Mouse (Mus musculus) hindbrain, postnatal 0 days (tissue): ENCODE measurements around the gene Shisa2. TPM values are rescaled to one million over a fixed set of nuclear protein-coding genes. Genes with fewer than 3 reads are reported as not detected.
A peak's percentile ranks its signal among the peaks of the same experiment; 100 is the strongest.

Source experiments
- ATAC-seq: fragments of 200-750 bp; cut with Nextera tagmentation; 2 replicates; pipeline ENCODE4 v1.8.0; 2017; ENCODE audit warnings: mild to moderate bottlenecking, moderate TSS enrichment, moderate library complexity
- DNase-seq: peaks from one replicate; pipeline ENCODE4 v3.0.0-alpha.2; 2015; ENCODE audit warnings: low spot score
- H3K27ac ChIP-seq: fragments of 300-500 bp; sonication (generic); 2 replicates; pipeline ENCODE4 v1.5.1; 2014; ENCODE audit warnings: mild to moderate bottlenecking
- H3K27me3 ChIP-seq: fragments of 300-500 bp; sonication (generic); 2 replicates; pipeline ENCODE4 v1.6.1; 2014; ENCODE audit warnings: low read length, mixed read lengths; ENCODE audit not compliant: insufficient read depth
- H3K36me3 ChIP-seq: fragments of 300-500 bp; sonication (generic); 2 replicates; pipeline ENCODE4 v1.6.1; 2014; ENCODE audit warnings: low read length, mixed read lengths; ENCODE audit not compliant: insufficient read depth
- H3K4me1 ChIP-seq: fragments of 300-500 bp; sonication (generic); 2 replicates; pipeline ENCODE4 v1.6.1; 2014; ENCODE audit warnings: antibody characterized with exemption, low read length, mixed read lengths; ENCODE audit not compliant: insufficient read depth
- H3K4me2 ChIP-seq: fragments of 300-500 bp; sonication (generic); 2 replicates; pipeline ENCODE4 v1.6.1; 2014; ENCODE audit warnings: low read depth, mild to moderate bottlenecking, low read length, moderate library complexity, mixed read lengths
- H3K4me3 ChIP-seq: fragments of 300-500 bp; sonication (generic); 2 replicates; pipeline ENCODE4 v1.5.1; 2014; ENCODE audit warnings: low read length
- H3K9ac ChIP-seq: fragments of 300-500 bp; sonication (generic); replicated peaks from 2 replicates; pipeline ENCODE4 v1.6.1; 2014; ENCODE audit warnings: mild to moderate bottlenecking, low read length, moderate library complexity, mixed read lengths
- H3K9me3 ChIP-seq: fragments of 300-500 bp; sonication (generic); 2 replicates; pipeline ENCODE4 v1.6.1; 2016; ENCODE audit warnings: low read length, mixed read lengths
- CTCF ChIP-seq: IDR thresholded peaks from 2 replicates; pipeline ENCODE4 v1.5.1; 2016; ENCODE audit warnings: antibody characterized with exemption, control low read depth, low read depth
- WGBS: fragments of 180-500 bp; shearing (Covaris S2); extraction: QIAGEN DNeasy Blood & Tissue Kit; methylation state at CpG from one replicate; pipeline ENCODE4 v1.1.7; 2014; 5-methylcytosine and 5-hydroxymethylcytosine counted together
- polyA plus RNA-seq: library from polyadenylated mRNA; unstranded; fragments of >200 nt; fragmentation: Nextera tagmentation; extraction: Ambion mirVana; gene quantifications from 2 replicates; pipeline ENCODE4 v1.2.1, GENCODE M21; 2015
- total RNA-seq: library from RNA; depleted of rRNA; stranded (reverse); fragments of >200 nt; gene quantifications from 2 replicates; pipeline ENCODE4 v1.2.3, GENCODE M21; 2014

Shisa2 gene
- total and polyA plus RNA-seq, 2 experiments from 2014 or later: 3.9 to 13.7 TPM

DNA sequence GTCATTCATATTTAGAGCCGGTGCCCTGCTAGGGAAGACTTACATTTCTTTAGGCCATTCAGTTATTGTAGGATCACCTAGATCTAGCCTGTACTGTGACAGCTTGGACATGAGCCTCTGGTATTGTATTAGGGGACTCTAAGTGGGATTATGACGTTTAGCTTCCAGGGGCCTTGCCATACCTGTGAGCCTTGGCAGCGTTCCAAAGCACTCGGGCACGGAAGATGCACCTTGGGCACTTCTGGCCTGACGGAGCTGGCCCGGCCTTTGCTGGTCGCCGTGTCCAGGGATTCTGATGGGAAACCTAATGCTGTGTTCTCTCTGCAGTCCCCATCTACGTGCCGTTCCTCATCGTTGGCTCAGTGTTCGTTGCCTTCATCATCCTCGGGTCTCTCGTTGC, 4.2 kb downstream of the Shisa2 start:
- Histone ChIP-seq H3K27me3 (no peaks in the 10 kb centered on the region; the same call in 1 of the 2 replicates), H3K27ac (no peak overlapping the region), H3K36me3 (no peaks in the 10 kb centered on the region), H3K9me3 (no peaks in the 10 kb centered on the region), H3K9ac (no peak overlapping the region), H3K4me3 (no peak overlapping the region), H3K4me2 (no peak overlapping the region), H3K4me1 (no peaks in the 10 kb centered on the region)
- TF ChIP-seq CTCF: no peak
- WGBS: 85% methylated on average over 15 of the region's 15 CpGs
- no peak for ATAC-seq
- DNase-seq: no peak

DNA sequence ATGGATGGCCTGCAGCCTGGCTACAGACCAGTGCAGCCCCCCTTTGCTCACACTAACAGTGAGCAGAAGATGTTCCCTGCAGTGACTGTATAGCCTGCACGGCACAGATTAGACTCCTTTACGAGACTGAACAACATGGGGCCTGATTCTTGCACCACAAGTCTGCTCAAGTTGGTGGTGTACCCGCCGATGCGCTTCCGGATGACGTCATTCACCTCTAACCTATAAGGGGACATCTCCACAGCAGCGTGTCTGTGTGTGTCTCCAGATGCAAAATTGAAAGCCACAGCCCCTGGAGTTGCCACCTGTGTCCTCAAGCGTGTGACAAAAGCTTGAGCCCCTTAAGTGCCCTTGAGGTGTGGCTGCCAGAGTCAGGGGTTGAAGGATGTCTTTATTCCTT, 5.0 kb downstream of the Shisa2 start:
- DNase-seq (no peak), ATAC-seq (no peak)
- 86% methylated on average over 9 of the region's 9 CpGs for WGBS
- H3K9me3 ChIP-seq: no peaks in the 10 kb centered on the region
- H3K9ac ChIP-seq: no peak overlapping the region
- no peak overlapping the region for H3K27ac ChIP-seq
- no peak overlapping the region for H3K4me2 ChIP-seq
- H3K36me3 ChIP-seq: no peaks in the 10 kb centered on the region
- TF ChIP-seq CTCF: no peak
- H3K4me1 ChIP-seq: no peaks in the 10 kb centered on the region
- H3K4me3 ChIP-seq: no peak overlapping the region
- no peaks in the 10 kb centered on the region; the same call in 1 of the 2 replicates for H3K27me3 ChIP-seq

DNA sequence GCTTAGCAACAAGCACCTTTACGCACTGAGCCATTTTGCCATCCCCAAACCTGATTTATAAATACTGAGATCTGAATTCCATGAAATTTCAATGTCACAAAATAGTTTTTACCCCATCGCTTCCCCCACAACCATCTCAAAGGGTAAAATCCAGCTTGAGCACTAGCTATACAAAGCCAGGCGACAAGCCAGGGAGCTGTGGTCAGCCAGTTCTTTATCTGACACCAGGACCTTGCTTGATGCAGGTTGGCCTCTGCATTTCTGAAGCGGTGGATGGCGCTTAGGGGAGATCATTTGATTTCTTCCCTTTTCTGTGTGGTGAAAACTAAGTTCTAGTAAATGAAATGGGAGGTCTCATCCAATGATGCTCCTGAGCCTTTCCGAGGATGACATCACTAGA, 7.0 kb downstream of the Shisa2 start:
- Histone ChIP-seq H3K27me3 (no peaks in the 10 kb centered on the region), H3K9ac (no peak overlapping the region), H3K36me3 (no peaks in the 10 kb centered on the region), H3K4me2 (no peak overlapping the region), H3K4me1 (no peaks in the 10 kb centered on the region), H3K9me3 (no peaks in the 10 kb centered on the region), H3K4me3 (no peak overlapping the region), H3K27ac (no peak overlapping the region)
- 95% methylated on average over 6 of the region's 6 CpGs for WGBS
- ATAC-seq: no peak
- no peak for TF ChIP-seq CTCF
- DNase-seq: no peak

DNA sequence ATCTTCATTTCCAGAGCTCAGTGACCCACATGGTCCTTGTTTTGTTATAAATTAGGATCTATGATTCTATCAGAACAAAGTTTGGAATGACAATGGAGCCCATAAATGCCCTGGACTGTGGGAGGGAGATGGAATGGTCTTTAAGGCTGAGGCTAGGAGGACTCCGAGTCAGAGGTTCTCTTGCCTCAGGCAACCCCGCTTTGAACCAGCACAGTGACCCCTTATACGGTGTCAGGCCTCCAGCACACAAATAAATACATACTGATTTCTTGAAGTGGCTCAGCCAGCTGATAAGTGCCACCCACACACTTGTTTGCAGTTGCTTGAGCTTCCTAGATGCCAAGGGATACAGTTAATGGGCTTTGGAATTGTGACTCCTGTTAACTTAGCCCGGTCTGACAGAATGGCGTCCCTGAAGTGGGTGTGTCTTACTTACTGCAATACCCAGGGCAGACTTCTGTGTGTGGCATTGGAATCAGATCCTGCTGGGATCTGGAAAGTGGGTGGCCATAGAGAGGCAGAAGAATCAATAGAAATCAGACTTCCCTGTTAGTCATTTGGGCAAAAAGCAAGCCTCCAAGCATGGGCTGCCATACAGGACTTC, 8.3 kb downstream of the Shisa2 start:
- ATAC-seq: no peak
- no peaks in the 10 kb centered on the region for H3K9me3 ChIP-seq
- H3K4me1 ChIP-seq: no peaks in the 10 kb centered on the region
- H3K9ac ChIP-seq: no peak overlapping the region
- H3K27ac ChIP-seq: no peak overlapping the region
- no peak overlapping the region for H3K4me2 ChIP-seq
- WGBS: 87% methylated on average over 5 of the region's 5 CpGs
- H3K36me3 ChIP-seq: no peaks in the 10 kb centered on the region
- H3K4me3 ChIP-seq: no peak overlapping the region
- no peak for TF ChIP-seq CTCF
- H3K27me3 ChIP-seq: no peaks in the 10 kb centered on the region
- DNase-seq: no peak

DNA sequence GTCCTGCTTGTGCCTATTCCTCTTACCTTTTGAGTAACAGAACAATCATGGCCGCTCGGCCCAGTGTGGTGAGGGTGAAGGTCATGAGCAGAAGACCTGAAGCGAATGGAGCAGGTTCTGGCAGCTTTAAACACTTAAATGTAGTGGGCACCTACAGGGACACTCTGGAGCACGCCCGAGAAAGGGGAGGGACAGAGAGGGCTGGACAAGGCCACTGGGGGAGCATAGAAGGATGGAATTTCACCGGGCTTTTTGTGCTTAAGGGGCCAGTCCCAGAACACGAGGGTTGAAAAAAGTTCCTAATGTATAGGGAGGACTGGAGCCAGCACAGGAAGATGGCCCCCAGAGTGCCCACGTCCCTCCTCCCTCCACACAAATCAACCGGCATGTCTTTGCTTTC, 8.9 kb downstream of the Shisa2 start:
- Histone ChIP-seq H3K4me3 (no peak overlapping the region), H3K36me3 (no peaks in the 10 kb centered on the region), H3K9ac (no peak overlapping the region), H3K4me2 (no peak overlapping the region), H3K4me1 (no peaks in the 10 kb centered on the region), H3K27me3 (no peaks in the 10 kb centered on the region), H3K27ac (no peak overlapping the region), H3K9me3 (no peaks in the 10 kb centered on the region)
- 80% methylated on average over 9 of the region's 9 CpGs for WGBS
- no peak for ATAC-seq
- DNase-seq: no peak
- no peak for TF ChIP-seq CTCF

DNA sequence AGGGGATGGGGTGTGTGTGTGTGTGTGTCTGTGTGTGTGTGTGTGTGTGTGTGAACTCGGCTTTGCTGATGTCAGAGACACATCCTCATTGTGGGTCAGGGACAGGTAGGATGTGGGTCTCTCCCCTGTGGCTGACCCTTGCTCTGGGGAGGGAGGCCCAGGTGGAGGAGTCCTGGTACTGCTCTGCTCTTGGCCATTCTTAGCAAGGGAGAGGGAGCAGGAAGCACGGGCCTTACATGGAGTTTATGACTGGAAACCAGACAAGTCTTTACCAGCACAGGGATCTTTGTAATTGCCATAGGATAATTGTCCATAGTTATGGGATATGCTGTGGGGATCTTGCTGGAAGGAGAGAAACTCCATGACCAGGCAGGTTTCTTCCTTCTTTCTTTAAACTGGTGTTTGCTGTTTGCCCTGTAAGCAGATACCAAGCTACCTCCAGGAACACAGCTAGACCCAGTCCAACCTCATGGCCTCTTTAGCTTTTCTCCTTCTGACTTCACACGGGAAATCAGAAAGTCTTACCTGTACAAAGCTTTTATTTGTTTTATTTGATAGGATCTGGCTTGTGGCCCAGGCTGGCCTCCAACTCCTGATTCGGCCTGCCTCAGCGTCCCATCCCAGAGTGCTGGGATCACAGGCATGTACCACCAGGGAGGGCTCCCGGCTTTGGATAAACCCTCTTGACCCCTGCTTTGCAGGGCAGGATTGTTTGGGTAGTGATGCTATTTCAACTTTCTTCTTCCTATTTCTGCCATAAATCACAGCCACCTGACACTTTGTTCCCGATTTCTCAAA, 14.0 kb downstream of the Shisa2 start:
- ATAC-seq (0 out of 2 replicates have a peak, but pooled peaks have one; percentile 27), DNase-seq (no peak)
- TF ChIP-seq CTCF: no peak
- H3K4me3 ChIP-seq: no peak overlapping the region
- no peaks in the 10 kb centered on the region for H3K27me3 ChIP-seq
- H3K4me1 ChIP-seq: no peaks in the 10 kb centered on the region
- H3K9me3 ChIP-seq: no peaks in the 10 kb centered on the region
- no peak overlapping the region for H3K27ac ChIP-seq
- H3K4me2 ChIP-seq: no peak overlapping the region
- H3K36me3 ChIP-seq: no peaks in the 10 kb centered on the region
- 63% methylated on average over 7 of the region's 7 CpGs for WGBS
- no peak overlapping the region for H3K9ac ChIP-seq

DNA sequence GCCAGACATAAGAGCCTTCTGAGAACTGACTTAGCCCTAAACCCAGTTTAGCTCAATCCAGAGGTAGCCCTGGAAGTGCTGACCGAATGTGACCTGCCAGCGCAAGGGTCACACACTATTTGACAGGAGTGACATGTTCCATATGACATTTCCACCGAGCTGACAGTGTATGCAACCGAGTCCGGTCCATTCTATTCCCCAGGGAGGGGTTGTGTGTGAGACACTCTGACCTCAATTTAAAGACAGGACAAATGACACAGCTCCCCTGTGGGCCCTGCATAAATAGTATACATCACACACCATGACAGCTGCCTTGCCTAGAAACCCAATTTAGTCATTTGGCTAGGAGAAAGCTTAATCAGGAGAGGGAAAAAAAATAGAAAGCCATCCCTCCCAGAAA, 16.7 kb downstream of the Shisa2 start:
- Histone ChIP-seq H3K4me2 (no peak overlapping the region), H3K36me3 (no peaks in the 10 kb centered on the region), H3K27me3 (no peaks in the 10 kb centered on the region), H3K9ac (no peak overlapping the region), H3K9me3 (no peaks in the 10 kb centered on the region), H3K4me1 (no peaks in the 10 kb centered on the region), H3K4me3 (no peak overlapping the region), H3K27ac (no peak overlapping the region)
- TF ChIP-seq CTCF: no peak
- ATAC-seq (peak; percentile 29; the same call in 1 of the 2 replicates), DNase-seq (no peak)
- 29% methylated on average over 5 of the region's 5 CpGs for WGBS
